Mouse (Mus musculus) hindbrain, embryonic 12.5 days (tissue): ENCODE measurements around the gene Mrgpra2b. TPM values are rescaled to one million over a fixed set of nuclear protein-coding genes. Genes with fewer than 3 reads are reported as not detected.
"Not testable (repeated sequence)": the region's sequence is repeated elsewhere in the genome, so short reads cannot be mapped to it uniquely, and the experiment has no call there.

ENCODE experiments used
- ATAC-seq: fragments of 200-750 bp; cut with Nextera tagmentation; 2 replicates; pipeline ENCODE4 v1.8.0; 2017; ENCODE audit warnings: moderate TSS enrichment; ENCODE audit not compliant: low FRiP score
- H3K27ac ChIP-seq: fragments of 300-500 bp; sonication (generic); 2 replicates; pipeline ENCODE4 v1.5.1; 2016; ENCODE audit warnings: mild to moderate bottlenecking
- H3K27me3 ChIP-seq: fragments of 300-500 bp; sonication (generic); 2 replicates; pipeline ENCODE4 v1.6.1; 2016; ENCODE audit warnings: mild to moderate bottlenecking
- H3K36me3 ChIP-seq: fragments of 300-500 bp; sonication (generic); 2 replicates; pipeline ENCODE4 v1.6.1; 2016; ENCODE audit warnings: mild to moderate bottlenecking
- H3K4me1 ChIP-seq: fragments of 300-500 bp; sonication (generic); 2 replicates; pipeline ENCODE4 v1.6.1; 2016
- H3K4me2 ChIP-seq: fragments of 300-500 bp; sonication (generic); replicated peaks from 2 replicates; pipeline ENCODE4 v1.6.1; 2016; ENCODE audit warnings: mild to moderate bottlenecking
- H3K4me3 ChIP-seq: fragments of 300-500 bp; sonication (generic); 2 replicates; pipeline ENCODE4 v1.5.1; 2016; ENCODE audit warnings: mild to moderate bottlenecking
- H3K9ac ChIP-seq: fragments of 300-500 bp; sonication (generic); 2 replicates; pipeline ENCODE4 v1.6.1; 2016; ENCODE audit warnings: mild to moderate bottlenecking, moderate library complexity
- H3K9me3 ChIP-seq: fragments of 300-500 bp; sonication (generic); replicated peaks from 2 replicates; pipeline ENCODE4 v1.6.1; 2016; ENCODE audit warnings: mild to moderate bottlenecking
- WGBS: fragments of 180-500 bp; shearing (Covaris S2); methylation state at CpG from one replicate; pipeline ENCODE4 v1.1.7; 2016; 5-methylcytosine and 5-hydroxymethylcytosine counted together
- polyA plus RNA-seq: library from polyadenylated mRNA; unstranded; fragments of >200 nt; fragmentation: Nextera tagmentation; extraction: Ambion mirVana; gene quantifications from 2 replicates; pipeline ENCODE4 v1.2.1, GENCODE M21; 2016

The Mrgpra2b gene
- not detected in 2 replicates for polyA plus RNA-seq

GRCm38 (mm10) chr7:47528762-47529161 lies at the start of gene Mrgpra2b:
Mrgpra2b (minus strand) TSS chr7:47528862.
- no peak within 1 kb of the TSS for H3K9ac ChIP-seq
- ATAC-seq, result no peak
- H3K4me2 ChIP-seq, result no peak within 1 kb of the TSS
- H3K9me3 ChIP-seq, result peaks cover 35% of the 10 kb centered on the region
- no peak within 1 kb of the TSS for H3K27ac ChIP-seq
- H3K36me3 ChIP-seq, result no peaks in the 10 kb centered on the region
- H3K4me3 ChIP-seq, result no peak within 1 kb of the TSS
- H3K4me1 ChIP-seq, result no peaks in the 10 kb centered on the region
- H3K27me3 ChIP-seq, result no peaks in the 10 kb centered on the region

GRCm38 (mm10) chr7:47516379-47516778 lies 12.3 kb downstream of the Mrgpra2b start:
- Histone ChIP-seq H3K27ac (no peak overlapping the region), H3K9ac (no peak overlapping the region), H3K4me2 (no peak overlapping the region), H3K27me3 (no peaks in the 10 kb centered on the region), H3K36me3 (no peaks in the 10 kb centered on the region), H3K4me1 (no peaks in the 10 kb centered on the region), H3K9me3 (peaks cover 42% of the 10 kb centered on the region), H3K4me3 (no peak overlapping the region)
- no peak for ATAC-seq
- 73% methylated on average over 1 of the region's 1 CpGs for WGBS

GRCm38 (mm10) chr7:47515050-47515449 lies 13.6 kb downstream of the Mrgpra2b start:
- no peaks in the 10 kb centered on the region for H3K36me3 ChIP-seq
- H3K4me1 ChIP-seq, result no peaks in the 10 kb centered on the region
- no peak overlapping the region for H3K4me3 ChIP-seq
- 69% methylated on average over 2 of the region's 2 CpGs for WGBS
- no peak overlapping the region for H3K27ac ChIP-seq
- no peak for ATAC-seq
- H3K9ac ChIP-seq, result no peak overlapping the region
- H3K9me3 ChIP-seq, result peaks cover 35% of the 10 kb centered on the region
- H3K27me3 ChIP-seq, result no peaks in the 10 kb centered on the region
- H3K4me2 ChIP-seq, result no peak overlapping the region

- H3K9me3 ChIP-seq, result peaks cover 36% of the 10 kb centered on the region
- 80% methylated on average over 4 of the region's 4 CpGs for WGBS
- no peak for ATAC-seq
Measured at GRCm38 (mm10) chr7:47502953-47503352, 25.7 kb downstream of the Mrgpra2b start.

GRCm38 (mm10) chr7:47491266-47491665 lies 37.4 kb downstream of the Mrgpra2b start:
- H3K27me3 ChIP-seq, H3K4me3 ChIP-seq, H3K4me1 ChIP-seq, H3K27ac ChIP-seq, ATAC-seq, H3K4me2 ChIP-seq, H3K36me3 ChIP-seq, H3K9ac ChIP-seq: not testable (repeated sequence)
- peaks cover 16% of the 10 kb centered on the region for H3K9me3 ChIP-seq

More at GRCm38 (mm10) chr7:47502953-47503352, 25.7 kb downstream of the Mrgpra2b start:
- Histone ChIP-seq H3K4me1 (no peaks in the 10 kb centered on the region), H3K9ac (no peak overlapping the region), H3K4me2 (no peak overlapping the region), H3K4me3 (no peak overlapping the region), H3K36me3 (no peaks in the 10 kb centered on the region), H3K27ac (no peak overlapping the region), H3K27me3 (no peaks in the 10 kb centered on the region)

- not testable (repeated sequence) for H3K4me2 ChIP-seq, H3K27me3 ChIP-seq, H3K4me1 ChIP-seq, ATAC-seq, H3K9me3 ChIP-seq, H3K9ac ChIP-seq, H3K4me3 ChIP-seq, H3K36me3 ChIP-seq, H3K27ac ChIP-seq
- no CpG with 5 or more reads among the region's 1 CpGs for WGBS
Measured at GRCm38 (mm10) chr7:47489438-47489837, 39.2 kb downstream of the Mrgpra2b start.

GRCm38 (mm10) chr7:47483181-47483580 lies 45.5 kb downstream of the Mrgpra2b start:
- not testable (repeated sequence) for H3K9me3 ChIP-seq, H3K4me1 ChIP-seq, H3K4me3 ChIP-seq, H3K9ac ChIP-seq, H3K36me3 ChIP-seq, H3K27me3 ChIP-seq, ATAC-seq, H3K27ac ChIP-seq, H3K4me2 ChIP-seq

GRCm38 (mm10) chr7:47473904-47474303 lies 54.8 kb downstream of the Mrgpra2b start:
- H3K27me3 ChIP-seq, H3K4me1 ChIP-seq, H3K9me3 ChIP-seq, H3K27ac ChIP-seq, H3K36me3 ChIP-seq, H3K4me2 ChIP-seq, H3K4me3 ChIP-seq, H3K9ac ChIP-seq, ATAC-seq: not testable (repeated sequence)
- 58% methylated on average over 2 of the region's 3 CpGs for WGBS

GRCm38 (mm10) chr7:47465278-47465981 lies 63.2 kb downstream of the Mrgpra2b start:
- H3K4me2 ChIP-seq, H3K9ac ChIP-seq, H3K27ac ChIP-seq, ATAC-seq, H3K9me3 ChIP-seq, H3K4me1 ChIP-seq, H3K36me3 ChIP-seq, H3K27me3 ChIP-seq, H3K4me3 ChIP-seq: not testable (repeated sequence)

GRCm38 (mm10) chr7:47452015-47452414 lies 76.6 kb downstream of the Mrgpra2b start, which contains the start of gene Mrgpra2a:
Mrgpra2a (minus strand) TSS chr7:47452139.
- not testable (repeated sequence) for H3K4me2 ChIP-seq, ATAC-seq, H3K36me3 ChIP-seq, H3K4me1 ChIP-seq, H3K9me3 ChIP-seq, H3K27me3 ChIP-seq, H3K27ac ChIP-seq, H3K4me3 ChIP-seq, H3K9ac ChIP-seq
- WGBS, result no CpG with 5 or more reads among the region's 1 CpGs

- ATAC-seq, result not testable (repeated sequence)
Measured at GRCm38 (mm10) chr7:47445729-47446128, 82.9 kb downstream of the Mrgpra2b start.

GRCm38 (mm10) chr7:47436463-47436862 lies 92.2 kb downstream of the Mrgpra2b start:
- not testable (repeated sequence) for H3K27ac ChIP-seq, H3K36me3 ChIP-seq, ATAC-seq, H3K9ac ChIP-seq, H3K4me1 ChIP-seq, H3K27me3 ChIP-seq, H3K4me2 ChIP-seq, H3K4me3 ChIP-seq, H3K9me3 ChIP-seq
- 38% methylated on average over 1 of the region's 2 CpGs for WGBS

More at GRCm38 (mm10) chr7:47445729-47446128, 82.9 kb downstream of the Mrgpra2b start:
- H3K4me2 ChIP-seq, H3K27ac ChIP-seq, H3K4me1 ChIP-seq, H3K4me3 ChIP-seq, H3K9me3 ChIP-seq, H3K27me3 ChIP-seq, H3K9ac ChIP-seq, H3K36me3 ChIP-seq: not testable (repeated sequence)

- H3K27me3 ChIP-seq, H3K9ac ChIP-seq, H3K9me3 ChIP-seq, H3K36me3 ChIP-seq, H3K27ac ChIP-seq, H3K4me1 ChIP-seq, H3K4me3 ChIP-seq, ATAC-seq, H3K4me2 ChIP-seq: not testable (repeated sequence)
Measured at GRCm38 (mm10) chr7:47427815-47428508, 100.7 kb downstream of the Mrgpra2b start.
